Mouse (Mus musculus): Measurements from ENCODE around the gene Kcnip4.

DNA sequence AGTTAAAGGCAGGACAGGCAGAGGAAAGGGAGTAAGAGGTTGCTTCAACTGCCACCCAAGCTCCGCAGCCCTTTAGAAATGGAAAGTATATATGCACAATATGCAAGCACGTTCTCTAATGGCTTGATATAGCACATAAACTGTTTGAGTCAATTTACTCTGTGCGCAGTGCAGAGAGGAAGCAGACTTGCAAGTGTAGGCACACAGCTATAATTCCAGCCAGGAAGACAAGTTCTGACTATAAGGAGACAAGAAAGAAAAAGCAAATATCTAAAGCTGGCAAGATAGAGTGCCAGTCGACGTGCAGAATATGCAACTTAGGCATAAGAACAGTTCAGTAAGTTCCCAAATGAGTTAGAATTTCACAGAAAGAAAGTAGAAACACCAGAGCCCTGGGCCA lies 175.2 kb downstream of the Kcnip4 start:
- no peak for TF ChIP-seq CTCF (IDR thresholded peaks at IDR 0.05; ENCODE audit: low read depth)
- no peak for TF ChIP-seq EP300 (IDR thresholded peaks at IDR 0.05; ENCODE audit: low read depth)

Measured in liver, postnatal 0 days (tissue).